Mouse (Mus musculus): ENCODE measurements around the gene Def8. TPM values are rescaled to one million over a fixed set of nuclear protein-coding genes. Genes with fewer than 3 reads are reported as not detected.

Gene Def8
- total and polyA plus RNA-seq, 3 experiments: 17.9 to 22.4 (median 19.9) TPM

DNA sequence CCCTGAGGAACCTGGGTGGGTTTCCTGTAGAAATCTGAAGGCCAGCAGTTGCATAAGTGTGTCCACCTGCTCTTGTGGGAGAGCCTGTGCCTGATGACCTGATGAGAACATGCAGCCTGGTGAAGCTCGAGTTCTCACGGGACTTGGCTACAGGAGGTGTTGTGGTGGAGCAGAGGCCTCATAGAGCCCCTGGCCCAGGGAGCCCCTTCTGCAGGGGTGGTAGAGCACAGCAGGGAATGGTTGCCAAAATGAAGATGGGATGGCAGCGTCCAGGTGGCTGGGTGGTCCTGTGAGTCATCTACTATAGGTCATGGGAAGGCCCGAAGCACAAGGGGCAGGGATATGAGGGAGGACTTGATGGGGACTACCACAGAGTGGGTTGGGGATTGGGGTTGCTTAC is 41.6 kb upstream of the Def8 start:
- Histone ChIP-seq H3K79me2 (replicated peaks; ENCODE audit: control insufficient read depth, extremely low read depth, insufficient read depth, poor library complexity, severe bottlenecking) (peaks cover 26% of the 10 kb centered on the region), H3K4me3 (replicated peaks in 1 of 3; ENCODE audit: low read depth in 2 of 3, low read length in 2 of 3, poor library complexity in 1 of 3) (no peak overlapping the region), H3K9ac (ENCODE audit: insufficient read depth, low read depth) (no peak overlapping the region), H3K27me3 (replicated peaks) (no peaks in the 10 kb centered on the region), H3K9me3 (replicated peaks; ENCODE audit: low read length) (no peaks in the 10 kb centered on the region), H3K36me3 (replicated peaks in 1 of 2; ENCODE audit: control insufficient read depth in 1 of 2, insufficient read depth in 1 of 2, low read length in 1 of 2) (peaks cover 64 to 83% of the 10 kb centered on the region in 2 experiments), H3K27ac (ENCODE audit: insufficient read depth, low read depth) (no peak overlapping the region), H3K4me1 (ENCODE audit: control insufficient read depth in 1 of 2, insufficient read depth in 2 of 2) (no peaks in the 10 kb centered on the region), H3K4me2 (ENCODE audit: insufficient read depth, low read depth, poor library complexity, severe bottlenecking) (no peak overlapping the region)
- dilution Hi-C loops (cut with MboI; ENCODE audit: extremely low pct_ligation_motif_present, extremely low pct_unique_long_range_greater_than_20kb, low sequenced_read_pairs) (no loop called here), in situ Hi-C loops (cut with MboI; ENCODE audit: low pct_ligation_motif_present, low pct_unique_long_range_greater_than_20kb, low sequenced_read_pairs) (no loop called here)
- TF ChIP-seq BHLHE40 (IDR thresholded peaks at IDR 0.05; ENCODE audit: low read depth, low read length): no peak
- TF ChIP-seq SMC3 (IDR thresholded peaks at IDR 0.05; ENCODE audit: low read depth, low read length): no peak
- no peak for TF ChIP-seq TBP (conservative IDR thresholded peaks at IDR 0.05; ENCODE audit: low read depth, low read length)
- no peak for TF ChIP-seq KAT2A (IDR thresholded peaks at IDR 0.05; ENCODE audit: insufficient replicate concordance, low read length)
- no peak for TF ChIP-seq MYC (IDR thresholded peaks at IDR 0.05; ENCODE audit: low read depth, low read length)
- DNase-seq (ENCODE audit: extremely low read depth): no peak

DNA sequence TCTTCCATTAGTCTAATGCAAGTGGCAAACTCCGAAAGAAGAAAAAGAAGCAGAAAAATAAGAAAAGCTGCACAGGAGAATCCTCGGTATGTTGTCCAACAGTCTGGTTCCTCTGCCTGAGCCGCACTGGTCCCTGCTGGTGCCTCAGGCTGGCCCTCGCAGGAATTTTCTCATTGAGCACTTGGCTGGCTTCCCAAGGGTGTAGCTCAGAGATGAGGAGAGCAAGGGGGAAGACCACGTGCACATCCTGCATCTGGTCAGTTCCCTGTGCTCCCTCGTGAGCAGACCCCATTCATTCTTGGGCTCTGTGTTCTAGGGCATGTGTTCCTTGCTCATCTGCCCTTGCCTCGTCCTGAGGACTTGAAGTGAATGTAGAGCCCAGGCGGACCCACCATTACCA is 40.8 kb upstream of the Def8 start:
- H3K36me3 ChIP-seq (replicated peaks in 1 of 2; ENCODE audit: control insufficient read depth in 1 of 2, insufficient read depth in 1 of 2, low read length in 1 of 2): peaks cover 68 to 87% of the 10 kb centered on the region in 2 experiments
- no peaks in the 10 kb centered on the region for H3K27me3 ChIP-seq (replicated peaks)
- no peak overlapping the region for H3K27ac ChIP-seq (ENCODE audit: insufficient read depth, low read depth)
- H3K9ac ChIP-seq (ENCODE audit: insufficient read depth, low read depth): no peak overlapping the region
- no peaks in the 10 kb centered on the region for H3K9me3 ChIP-seq (replicated peaks; ENCODE audit: low read length)
- no peaks in the 10 kb centered on the region for H3K4me1 ChIP-seq (ENCODE audit: control insufficient read depth in 1 of 2, insufficient read depth in 2 of 2)
- dilution Hi-C loops (cut with MboI; ENCODE audit: extremely low pct_ligation_motif_present, extremely low pct_unique_long_range_greater_than_20kb, low sequenced_read_pairs): no loop called here
- no peak overlapping the region for H3K4me3 ChIP-seq (replicated peaks in 1 of 3; ENCODE audit: low read depth in 2 of 3, low read length in 2 of 3, poor library complexity in 1 of 3)
- no peak overlapping the region for H3K4me2 ChIP-seq (ENCODE audit: insufficient read depth, low read depth, poor library complexity, severe bottlenecking)
- in situ Hi-C loops (cut with MboI; ENCODE audit: low pct_ligation_motif_present, low pct_unique_long_range_greater_than_20kb, low sequenced_read_pairs): no loop called here
- no peak for DNase-seq (ENCODE audit: extremely low read depth)
- no peak for TF ChIP-seq IRF4 (IDR thresholded peaks at IDR 0.05; ENCODE audit: low read depth, low read length)
- no peak for TF ChIP-seq EP300 (IDR thresholded peaks at IDR 0.05; ENCODE audit: low read length)
- no peak for TF ChIP-seq MAX (IDR thresholded peaks at IDR 0.05; ENCODE audit: low read length)
- no peak for TF ChIP-seq MYC (IDR thresholded peaks at IDR 0.05; ENCODE audit: low read depth, low read length)
- TF ChIP-seq RAD21 (IDR thresholded peaks at IDR 0.05; ENCODE audit: low read depth, low read length): no peak
- TF ChIP-seq USF1 (IDR thresholded peaks at IDR 0.05; ENCODE audit: low read depth, low read length): no peak
- TF ChIP-seq USF2 (conservative IDR thresholded peaks at IDR 0.05; ENCODE audit: low read depth, low read length): no peak
- TF ChIP-seq ZNF384 (IDR thresholded peaks at IDR 0.05; ENCODE audit: low read depth, low read length): no peak
- TF ChIP-seq TBP (conservative IDR thresholded peaks at IDR 0.05; ENCODE audit: low read depth, low read length): no peak
- TF ChIP-seq POLR2A (IDR thresholded peaks at IDR 0.05; ENCODE audit: low read depth, low read length): no peak
- no peak for TF ChIP-seq MXI1 (IDR thresholded peaks at IDR 0.05; ENCODE audit: low read depth, low read length)
- TF ChIP-seq KAT2A (IDR thresholded peaks at IDR 0.05; ENCODE audit: insufficient replicate concordance, low read length): no peak
- peaks cover 25% of the 10 kb centered on the region for H3K79me2 ChIP-seq (replicated peaks; ENCODE audit: control insufficient read depth, extremely low read depth, insufficient read depth, poor library complexity, severe bottlenecking)
